Mouse (Mus musculus) stomach, embryonic 15.5 days (tissue): ENCODE data around the gene Stxbp4. TPM values are rescaled to one million over a fixed set of nuclear protein-coding genes. Genes with fewer than 3 reads are reported as not detected.

ENCODE experiments used
- polyA plus RNA-seq: library from polyadenylated mRNA; unstranded; fragments of >200 nt; fragmentation: Nextera tagmentation; extraction: Ambion mirVana; gene quantifications from 2 replicates; pipeline ENCODE4 v1.2.1, GENCODE M21; 2015

The Stxbp4 gene
- polyA plus RNA-seq, 1 experiment from 2014 or later: 15.4 TPM

Other genes starting within 250 kb of the Stxbp4 start
- gene Hlf, start 247.2 kb downstream of the Stxbp4 start, polyA plus RNA-seq: 1.8 and 1.9 TPM in 2 replicates
- 37.0 and 38.3 TPM in 2 replicates for gene Cox11, start 89 bp upstream of the Stxbp4 start, polyA plus RNA-seq
- gene Tom1l1, start 50.3 kb upstream of the Stxbp4 start, polyA plus RNA-seq: 42.7 and 50.5 TPM in 2 replicates